Mouse (Mus musculus) cerebellum, postnatal 25 days (tissue): Measurements from ENCODE around the gene Nrxn2.

ENCODE experiments used
- DNase-seq, 2 experiments: peaks; one replicate each; pipeline ENCODE4 v3.0.0; 2021; ENCODE audit warnings: mixed read lengths in 2 of 2

The Nrxn2 gene

DNA sequence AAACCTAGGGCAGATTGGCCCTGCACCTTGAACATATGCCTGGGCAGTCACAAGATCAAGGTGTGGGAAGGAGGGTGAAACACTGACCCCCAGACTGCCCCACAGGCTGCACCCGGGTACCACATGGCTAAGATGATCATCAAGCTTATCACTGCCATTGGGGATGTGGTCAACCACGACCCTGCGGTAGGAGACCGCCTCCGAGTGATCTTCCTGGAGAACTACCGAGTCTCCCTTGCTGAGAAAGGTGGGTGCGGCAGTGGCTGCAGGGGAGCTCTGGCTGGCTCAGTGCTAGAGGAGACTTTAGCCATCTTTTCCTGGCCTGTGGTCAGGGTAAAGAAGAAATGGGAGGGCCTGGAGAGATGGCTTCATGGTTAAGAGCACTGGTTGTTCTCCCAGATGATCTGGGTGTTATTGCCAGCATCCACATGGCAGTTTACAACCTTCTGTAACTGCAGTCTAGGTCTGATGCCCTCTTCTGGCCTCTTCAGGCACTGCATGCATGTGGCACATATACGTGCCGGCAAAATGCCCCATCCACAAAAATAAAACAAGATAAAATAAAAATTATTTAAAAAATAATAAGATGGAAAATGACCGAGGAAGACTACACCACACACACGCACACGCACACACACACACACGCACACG, 25.7 kb upstream of the Nrxn2 start:
- peak in 1 of 2 experiments; percentile 34 for DNase-seq

DNA sequence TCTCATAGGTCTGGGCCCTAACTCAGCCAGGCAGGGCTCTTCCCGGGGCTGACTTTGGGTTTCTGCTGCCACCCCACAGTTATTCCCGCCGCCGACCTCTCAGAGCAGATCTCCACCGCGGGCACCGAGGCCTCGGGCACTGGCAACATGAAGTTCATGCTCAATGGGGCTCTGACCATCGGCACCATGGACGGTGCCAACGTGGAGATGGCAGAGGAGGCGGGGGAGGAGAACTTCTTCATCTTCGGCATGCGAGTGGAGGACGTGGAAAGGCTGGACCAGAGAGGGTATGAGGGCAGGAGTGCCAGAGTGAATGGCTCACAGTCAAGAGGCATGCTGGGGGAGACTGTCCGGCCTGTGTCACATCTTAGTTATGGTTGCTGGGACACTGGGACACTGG, 24.9 kb upstream of the Nrxn2 start:
- peak in 1 of 2 experiments; percentile 15 for DNase-seq

DNA sequence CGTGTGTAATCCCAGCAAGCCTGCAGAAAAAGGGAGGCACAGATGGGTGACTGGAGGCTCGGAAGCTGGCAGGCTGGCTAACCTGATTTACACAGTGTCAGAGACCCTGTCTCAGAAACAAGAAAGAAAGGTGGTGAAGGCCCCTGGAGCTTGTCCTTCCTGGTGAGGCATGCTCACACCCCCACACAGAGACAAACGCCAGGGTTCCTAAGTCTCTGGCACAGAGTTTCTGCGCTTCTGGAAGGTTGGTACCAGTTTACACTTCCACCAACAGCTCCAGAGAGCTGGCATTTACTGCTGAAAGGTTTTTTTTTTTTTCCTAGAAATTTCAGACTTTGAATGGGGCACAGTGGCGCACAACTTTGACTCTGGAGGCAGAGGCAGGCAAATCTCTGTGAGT, 22.3 kb upstream of the Nrxn2 start:
- DNase-seq: no peak

DNA sequence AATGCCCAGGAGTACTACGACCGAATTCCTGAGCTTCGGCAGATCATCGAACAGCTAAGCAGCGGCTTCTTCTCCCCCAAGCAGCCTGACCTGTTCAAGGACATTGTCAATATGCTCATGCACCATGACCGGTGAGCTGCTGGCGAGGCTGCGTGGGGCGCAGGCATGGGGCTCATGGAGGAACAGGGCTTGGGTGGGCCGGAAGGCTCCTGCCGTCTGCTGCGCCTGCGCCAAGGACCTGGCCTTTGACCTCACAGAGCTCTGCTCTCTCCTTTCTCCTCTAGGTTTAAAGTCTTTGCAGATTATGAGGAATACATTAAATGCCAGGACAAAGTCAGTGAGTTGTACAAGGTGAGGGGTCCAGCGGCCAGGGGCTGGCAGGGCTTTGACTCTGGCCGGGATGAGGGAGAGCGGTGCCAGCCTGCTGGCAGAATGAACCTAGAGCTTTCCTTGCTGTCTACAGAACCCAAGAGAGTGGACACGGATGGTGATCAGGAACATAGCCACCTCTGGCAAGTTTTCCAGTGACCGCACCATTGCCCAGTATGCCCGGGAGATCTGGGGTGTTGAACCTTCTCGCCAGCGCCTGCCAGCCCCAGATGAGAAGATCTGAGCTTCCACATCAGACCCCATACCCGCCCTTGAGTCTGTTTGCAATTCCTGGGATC, 20.8 kb upstream of the Nrxn2 start:
- DNase-seq: no peak

DNA sequence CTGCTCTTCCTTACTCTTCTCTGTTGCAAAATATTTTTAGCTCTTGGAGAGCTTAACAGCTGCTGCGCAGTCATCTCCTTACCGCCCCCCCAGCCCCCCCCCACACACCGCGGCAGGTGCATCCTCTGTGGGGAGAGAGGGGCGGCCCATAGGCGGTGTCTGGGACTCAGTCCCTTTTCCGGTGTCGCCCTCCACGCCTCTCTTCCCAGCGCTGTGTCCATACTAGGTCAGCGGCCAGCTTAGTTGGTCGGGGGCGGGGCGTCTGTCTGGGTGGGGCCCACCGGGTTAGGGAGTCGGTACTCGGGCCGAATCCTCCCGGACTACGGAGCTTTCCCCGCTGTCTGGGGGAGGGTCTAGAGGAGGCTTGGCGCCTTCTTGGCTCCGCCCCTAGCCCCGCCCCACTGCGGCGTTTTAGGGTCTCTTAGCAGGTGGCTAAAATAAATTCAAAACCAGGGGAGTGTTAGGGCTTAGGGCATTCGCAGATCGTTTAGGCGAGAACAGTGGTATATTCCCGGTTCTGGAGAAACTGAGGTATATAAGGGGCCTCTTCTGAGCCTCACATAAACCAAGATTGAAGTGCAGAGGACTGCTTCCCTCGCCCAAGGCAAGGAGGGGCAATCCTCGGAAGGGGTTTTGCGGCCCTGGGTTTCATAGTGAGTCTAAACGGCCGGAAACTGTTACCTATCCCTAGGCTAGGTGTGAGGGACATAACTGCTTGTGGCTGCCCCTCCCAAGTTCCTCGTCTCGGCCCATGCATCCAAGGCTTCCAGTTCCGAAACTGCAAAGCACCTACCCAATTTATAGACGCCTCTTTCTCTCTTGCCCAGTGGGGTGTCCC, 19.9 kb upstream of the Nrxn2 start:
- peak; percentile 56 to 75 for DNase-seq

DNA sequence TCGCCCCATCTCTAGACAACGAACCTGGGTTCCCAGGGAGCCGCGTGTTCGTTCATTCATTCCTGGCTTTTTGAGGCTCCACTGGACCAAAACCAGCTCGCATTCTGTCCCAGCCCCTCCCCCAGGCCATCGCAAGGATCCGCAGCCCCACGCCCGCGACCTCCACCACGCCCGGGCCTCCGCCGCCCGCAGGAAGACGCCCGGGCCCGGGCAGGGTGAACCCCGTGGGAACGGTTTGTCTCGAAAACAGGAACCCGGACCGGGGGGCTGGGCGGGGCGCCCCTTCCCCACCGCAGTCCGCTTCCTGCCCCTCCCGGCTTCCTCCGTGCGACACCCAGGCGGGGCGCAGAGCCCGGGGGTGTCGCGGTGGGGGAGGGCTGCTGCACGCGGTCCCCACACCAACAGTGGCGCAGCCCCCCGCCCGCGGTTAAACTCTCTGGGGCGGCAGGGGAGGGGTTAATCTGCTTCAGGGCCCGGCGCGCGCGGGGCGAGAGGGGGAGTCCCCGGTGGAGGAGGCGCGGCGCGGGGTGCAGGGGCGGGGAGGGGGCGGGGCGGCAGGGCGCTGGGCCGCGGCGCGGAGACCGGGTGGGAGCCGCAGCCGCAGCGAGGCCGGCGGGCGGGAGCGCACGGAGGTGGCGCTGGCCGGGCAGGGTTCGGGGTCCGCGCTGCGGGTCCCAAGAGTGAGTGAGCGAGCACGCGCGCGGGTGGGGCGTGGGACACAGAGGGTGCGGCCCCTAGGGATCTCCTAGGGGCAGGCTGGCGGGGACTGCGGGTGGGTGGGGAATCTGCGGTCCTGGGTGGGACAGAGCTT, 19.0 kb upstream of the Nrxn2 start, which contains the start of gene Rasgrp2:
TSS of gene Rasgrp2 (plus strand) at position 56 of the 811 bp plus-strand sequence.
- DNase-seq: peak in 1 of 2 experiments; percentile 56

DNA sequence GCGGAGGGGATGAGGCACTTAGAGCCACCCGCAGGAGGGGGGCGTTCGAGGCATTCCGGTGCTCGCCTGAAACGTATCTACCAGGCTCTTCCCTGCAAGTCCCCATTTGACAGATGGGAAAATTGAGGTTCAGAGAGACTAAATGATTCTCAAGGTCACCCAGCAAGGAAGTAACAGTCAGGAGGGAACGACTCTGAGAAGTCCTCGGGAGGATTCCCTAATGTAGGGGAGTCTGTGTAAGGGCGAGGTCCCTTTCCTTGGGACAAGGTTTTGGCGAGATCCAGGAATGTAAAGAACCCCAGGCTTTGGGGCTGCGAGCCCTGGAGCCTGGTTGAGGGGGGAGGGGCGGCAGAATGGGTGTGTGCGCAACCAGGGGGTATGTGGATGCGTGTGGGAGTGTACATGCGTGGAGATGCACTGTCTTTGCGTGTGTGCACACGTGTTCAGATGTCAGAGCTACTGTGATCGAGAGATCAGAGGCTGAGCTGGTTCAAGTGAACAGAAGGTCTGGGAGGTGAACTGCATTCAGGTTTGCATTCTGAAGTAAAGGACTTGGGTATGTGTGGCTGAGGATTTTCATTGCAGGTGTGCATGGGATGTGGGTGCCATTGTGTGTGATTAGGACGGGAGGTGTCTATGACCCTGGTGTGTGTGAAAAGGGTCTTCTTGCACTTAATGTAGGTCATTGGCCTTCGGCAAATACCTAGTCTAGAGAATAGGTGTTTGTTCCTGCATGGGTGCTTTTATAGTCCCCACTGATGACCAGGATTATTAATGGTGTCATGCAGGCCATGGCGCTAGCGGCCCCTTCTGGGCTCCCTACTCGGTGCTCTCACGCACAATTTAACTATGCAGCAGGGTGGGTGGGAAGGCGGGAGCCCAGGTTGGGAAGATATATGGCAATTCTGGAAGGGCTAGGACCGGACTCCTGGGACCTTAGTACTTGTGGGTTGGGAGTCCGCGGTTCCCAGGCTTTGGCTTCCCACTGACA, 18.1 kb upstream of the Nrxn2 start:
- DNase-seq: peak in 1 of 2 experiments; percentile 23

DNA sequence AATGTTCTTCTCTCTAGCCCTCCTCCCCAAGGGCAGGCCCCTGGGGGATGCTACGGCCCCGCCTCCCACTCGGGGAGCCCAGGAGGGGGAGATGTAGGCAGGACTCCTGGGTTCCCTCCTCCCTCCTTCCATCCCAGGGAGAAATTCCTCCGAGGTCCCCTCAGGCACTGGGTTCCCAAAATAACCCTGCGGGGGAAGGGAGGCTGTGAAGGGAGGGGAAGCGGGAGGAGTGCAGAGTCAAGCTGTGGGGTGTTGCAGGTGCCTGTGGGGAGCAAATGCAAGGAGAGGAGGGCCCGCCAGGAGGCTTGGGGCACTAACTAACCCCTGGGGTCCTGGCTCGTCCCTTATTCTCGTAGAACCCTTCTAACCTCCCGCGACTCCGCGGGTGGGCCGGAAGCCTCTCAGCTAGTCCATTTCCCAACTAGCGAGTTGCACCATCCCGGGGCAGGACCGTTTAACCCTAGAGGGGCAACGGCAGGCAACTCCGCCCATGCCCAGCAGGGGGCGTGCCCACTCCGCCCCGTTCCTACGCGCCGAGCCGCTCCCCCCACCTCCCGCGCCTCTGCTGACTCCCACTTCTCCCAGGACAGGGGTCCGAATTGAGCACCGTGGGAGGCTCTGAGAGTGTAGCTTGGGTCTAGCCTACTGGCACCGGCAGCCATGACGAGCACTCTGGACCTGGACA, 17.3 kb upstream of the Nrxn2 start:
- peak; percentile 77 to 84 for DNase-seq

- no peak for DNase-seq
These were observed 16.6 kb upstream of the Nrxn2 start for GRCm38 (mm10) chr19:6401951-6402350.

DNA sequence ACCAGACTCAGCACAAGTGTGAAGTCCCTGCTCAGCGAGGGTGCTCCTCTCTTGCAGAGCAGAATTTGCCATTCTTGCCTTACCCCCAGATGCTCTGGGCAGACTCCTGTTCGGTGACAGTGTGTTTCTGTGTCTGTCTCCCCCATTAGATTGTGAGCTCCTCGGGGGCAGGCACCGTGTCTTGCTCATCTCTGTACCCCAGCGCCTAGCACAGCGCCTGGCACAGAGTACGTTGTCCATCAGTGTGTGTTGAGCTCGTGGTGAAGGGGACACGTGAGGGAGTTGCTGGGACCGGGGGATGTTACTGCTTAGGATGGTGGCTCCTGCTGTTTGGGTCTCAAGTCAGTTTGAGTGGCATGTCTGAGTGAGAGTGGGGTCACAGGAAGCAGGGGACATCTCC, 14.7 kb upstream of the Nrxn2 start:
- no peak for DNase-seq

DNA sequence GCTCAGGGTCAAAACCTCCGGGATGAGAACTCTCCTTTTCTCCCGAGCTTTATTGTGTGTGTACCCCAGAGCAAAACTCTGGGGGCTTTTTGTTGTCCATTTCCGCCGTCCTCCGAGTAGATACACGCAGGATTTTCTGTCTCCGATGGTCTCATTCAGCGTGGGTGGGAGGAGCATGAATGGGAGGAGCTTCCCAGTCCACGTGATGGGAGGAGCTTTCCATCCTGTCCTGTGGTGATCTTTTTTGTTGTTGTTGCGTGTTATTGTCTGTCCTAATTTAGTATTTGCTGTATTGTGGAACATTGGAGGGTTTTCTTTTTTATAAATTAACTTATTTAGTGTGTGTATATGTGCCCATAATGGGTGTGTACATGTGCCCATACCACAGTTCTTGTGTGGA, 13.1 kb upstream of the Nrxn2 start:
- DNase-seq: no peak

- no peak for DNase-seq
These were observed 11.4 kb upstream of the Nrxn2 start for GRCm38 (mm10) chr19:6407109-6407508.

- no peak for DNase-seq
These were observed 10.6 kb upstream of the Nrxn2 start for GRCm38 (mm10) chr19:6407816-6408510.

DNA sequence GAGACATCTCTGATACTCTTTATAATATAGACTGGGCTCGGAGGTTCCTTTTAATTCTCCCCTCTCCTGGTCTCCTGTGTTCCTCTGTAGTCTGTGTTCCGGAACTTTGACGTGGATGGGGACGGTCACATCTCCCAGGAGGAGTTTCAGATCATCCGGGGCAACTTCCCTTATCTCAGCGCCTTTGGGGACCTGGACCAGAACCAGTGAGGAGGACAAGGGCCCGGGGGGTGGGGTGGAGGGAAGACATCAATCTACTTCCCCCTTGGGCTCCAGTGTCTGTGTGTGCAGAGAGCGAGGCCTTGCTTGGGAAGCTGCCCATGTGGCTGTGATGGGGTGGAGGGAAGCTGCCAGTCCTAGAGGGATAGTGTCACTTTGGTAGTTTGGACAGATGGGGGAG, 9.8 kb upstream of the Nrxn2 start:
- peak in 1 of 2 experiments; percentile 28 for DNase-seq

DNA sequence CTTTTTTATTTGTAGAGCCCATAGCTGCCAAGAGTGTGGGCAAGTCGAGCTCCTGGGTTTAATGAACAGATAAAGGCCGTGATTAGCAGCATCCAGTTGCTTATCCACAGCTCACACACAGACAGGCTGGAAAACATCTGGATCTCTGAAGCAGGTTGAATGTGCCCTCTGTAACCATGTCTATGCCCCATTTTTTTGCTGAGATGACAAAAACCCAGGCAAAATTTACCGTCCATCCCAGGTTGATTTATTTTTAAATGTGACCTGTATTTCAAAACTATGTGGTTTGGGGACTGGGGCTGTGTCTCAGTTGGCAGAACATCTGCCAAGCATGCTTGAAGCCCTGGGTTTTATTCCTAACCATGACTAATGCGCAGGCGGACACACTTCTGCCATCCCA, 9.4 kb upstream of the Nrxn2 start:
- no peak for DNase-seq

- no peak for DNase-seq
These were observed 8.6 kb upstream of the Nrxn2 start for GRCm38 (mm10) chr19:6409936-6410335.

DNA sequence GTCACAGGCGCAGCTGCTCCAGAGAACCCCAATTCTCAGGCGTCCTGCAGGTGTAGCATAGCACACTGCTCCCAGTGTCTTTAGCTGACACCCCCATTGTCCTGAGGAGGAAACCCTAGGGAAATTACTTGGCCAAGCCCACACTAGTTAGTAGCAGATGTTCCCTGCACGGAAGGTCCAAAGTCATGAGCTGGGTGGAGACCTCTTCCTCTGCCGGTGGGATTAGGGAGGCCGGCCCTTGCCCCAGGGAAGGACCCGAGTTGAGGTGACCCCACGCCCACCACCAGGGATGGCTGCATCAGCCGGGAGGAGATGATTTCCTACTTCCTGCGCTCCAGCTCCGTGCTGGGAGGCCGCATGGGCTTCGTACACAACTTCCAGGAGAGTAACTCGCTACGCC, 5.7 kb upstream of the Nrxn2 start:
- DNase-seq: no peak

- DNase-seq: no peak
These were observed 3.1 kb upstream of the Nrxn2 start for GRCm38 (mm10) chr19:6415454-6415853.

DNA sequence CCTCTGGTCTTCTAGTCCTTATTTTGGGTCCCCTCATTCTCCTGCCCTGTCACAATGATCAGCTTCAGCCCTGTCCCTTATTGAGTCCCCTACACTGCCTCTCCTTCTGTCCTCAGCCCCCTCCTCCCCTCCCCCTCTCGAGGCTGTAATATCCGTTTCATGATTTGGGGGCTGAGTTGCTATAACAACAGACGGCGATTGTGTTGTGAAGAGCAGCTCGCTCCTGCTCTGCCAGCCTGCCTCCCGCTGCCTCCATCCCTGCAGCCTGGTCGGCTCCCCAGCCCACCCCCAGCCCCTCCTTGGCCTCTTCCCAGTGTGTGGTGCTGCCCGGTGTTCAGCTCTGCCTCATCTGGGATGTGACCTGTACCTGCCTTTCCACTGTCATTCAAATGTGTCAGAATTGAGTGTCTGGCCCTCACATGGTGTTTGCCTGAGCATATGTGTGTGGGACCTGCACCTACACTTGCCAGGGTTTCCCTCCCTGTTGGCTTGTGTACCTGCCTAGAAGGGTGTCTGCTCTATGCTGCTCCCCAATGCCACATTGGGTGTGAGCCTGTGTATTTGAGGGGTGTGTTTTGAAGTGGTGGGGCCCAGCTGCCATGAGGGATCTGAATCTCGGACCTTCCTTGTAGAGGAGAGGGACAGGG, 2.3 kb upstream of the Nrxn2 start:
- no peak for DNase-seq
